29 mouse cellular contexts compared by ENCODE assay signal in genomic region chr4:44455851-44456250, GRCm38 (mm10).
"Had no signal": no experiment of that assay in that cellular context is flagged by ENCODE, and none has a peak within 500 bp of the region (broad histone marks: within the 10 kb centered on the region; RNA-seq: fewer than 3 reads in every experiment).

No protein-coding gene starts in this region.

- H3K4me3 ChIP-seq: heart, embryonic 10.5 days; heart, embryonic 12.5 days; heart, embryonic 13.5 days; heart, embryonic 15.5 days; hindbrain, embryonic 10.5 days; hindbrain, embryonic 12.5 days; hindbrain, embryonic 13.5 days; hindbrain, embryonic 15.5 days; intestine, embryonic 15.5 days; kidney, embryonic 15.5 days; layer of hippocampus, adult 2 months had no signal

- H3K27ac ChIP-seq: heart, embryonic 10.5 days; heart, embryonic 13.5 days; heart, embryonic 15.5 days; hindbrain, embryonic 10.5 days; hindbrain, embryonic 12.5 days; hindbrain, embryonic 13.5 days; hindbrain, embryonic 14.5 days; hindbrain, embryonic 15.5 days; hindbrain, postnatal 0 days; intestine, embryonic 15.5 days; kidney, embryonic 15.5 days; kidney, postnatal 0 days; layer of hippocampus, adult 2 months had no signal

- H3K4me1 ChIP-seq: heart, embryonic 10.5 days; heart, embryonic 12.5 days; heart, embryonic 13.5 days; heart, embryonic 15.5 days; intestine, embryonic 15.5 days had no signal

- DNase-seq: heart, postnatal 10 days; heart, postnatal 14 days; heart, postnatal 36 days; kidney, adult 11 months; kidney, adult 18-20 months; kidney, adult 2 months; kidney, adult 8-10 months; kidney, adult 9 months; kidney, postnatal 10 days; kidney, postnatal 14 days; kidney, postnatal 25 days; kidney, postnatal 36 days; kidney, postnatal 4 days; layer of hippocampus, adult 9-11 months; layer of hippocampus, postnatal 36 days had no signal
